Mouse (Mus musculus) kidney, postnatal 0 days (tissue): ENCODE results near the gene Mef2d. TPM values are rescaled to one million over a fixed set of nuclear protein-coding genes. Genes with fewer than 3 reads are reported as not detected.

Experiments used
- ATAC-seq: fragments of 200-750 bp; cut with Nextera tagmentation; replicated peaks from 2 replicates; pipeline ENCODE4 v1.8.0; 2017; ENCODE audit warnings: low read depth, moderate number of reproducible peaks, moderate TSS enrichment, moderate library complexity; ENCODE audit not compliant: low FRiP score
- DNase-seq: peaks from one replicate; pipeline ENCODE4 v3.0.0-alpha.2; 2016; ENCODE audit warnings: low spot score
- H3K27ac ChIP-seq: fragments of 300-500 bp; sonication (generic); 2 replicates; pipeline ENCODE4 v1.5.1; 2014; ENCODE audit warnings: mild to moderate bottlenecking
- H3K27me3 ChIP-seq: fragments of 300-500 bp; sonication (generic); 2 replicates; pipeline ENCODE4 v1.6.1; 2014; ENCODE audit warnings: low read length, mixed read lengths; ENCODE audit not compliant: insufficient read depth
- H3K36me3 ChIP-seq: fragments of 300-500 bp; sonication (generic); 2 replicates; pipeline ENCODE4 v1.6.1; 2014; ENCODE audit warnings: low read length, mixed read lengths; ENCODE audit not compliant: insufficient read depth
- H3K4me1 ChIP-seq: fragments of 300-500 bp; sonication (generic); replicated peaks from 2 replicates; pipeline ENCODE4 v1.6.1; 2014; ENCODE audit warnings: antibody characterized with exemption, low read length, mixed read lengths; ENCODE audit not compliant: insufficient read depth
- H3K4me2 ChIP-seq: fragments of 300-500 bp; sonication (generic); 2 replicates; pipeline ENCODE4 v1.6.1; 2014; ENCODE audit warnings: mild to moderate bottlenecking, low read length, moderate library complexity, mixed read lengths
- H3K4me3 ChIP-seq: fragments of 300-500 bp; sonication (generic); replicated peaks from 2 replicates; pipeline ENCODE4 v1.5.1; 2014; ENCODE audit warnings: low read depth, low read length
- H3K9ac ChIP-seq: fragments of 300-500 bp; sonication (generic); 2 replicates; pipeline ENCODE4 v1.6.1; 2014; ENCODE audit warnings: low read depth, low read length
- H3K9me3 ChIP-seq: fragments of 300-500 bp; sonication (generic); replicated peaks from 2 replicates; pipeline ENCODE4 v1.6.1; 2016; ENCODE audit warnings: low read length, inconsistent platforms, mixed read lengths
- CTCF ChIP-seq: IDR thresholded peaks from 2 replicates; pipeline ENCODE4 v1.5.1; 2016; ENCODE audit warnings: antibody characterized with exemption, low read depth, mild to moderate bottlenecking, moderate library complexity
- WGBS: fragments of 180-500 bp; shearing (Covaris S2); extraction: QIAGEN DNeasy Blood & Tissue Kit; methylation state at CpG from one replicate; pipeline ENCODE4 v1.1.7; 2014; 5-methylcytosine and 5-hydroxymethylcytosine counted together
- polyA plus RNA-seq: library from polyadenylated mRNA; unstranded; fragments of >200 nt; fragmentation: Nextera tagmentation; extraction: Ambion mirVana; gene quantifications from 2 replicates; pipeline ENCODE4 v1.2.1, GENCODE M21; 2015

Mef2d gene
- polyA plus RNA-seq, result 14.4 and 16.2 TPM in 2 replicates

DNA sequence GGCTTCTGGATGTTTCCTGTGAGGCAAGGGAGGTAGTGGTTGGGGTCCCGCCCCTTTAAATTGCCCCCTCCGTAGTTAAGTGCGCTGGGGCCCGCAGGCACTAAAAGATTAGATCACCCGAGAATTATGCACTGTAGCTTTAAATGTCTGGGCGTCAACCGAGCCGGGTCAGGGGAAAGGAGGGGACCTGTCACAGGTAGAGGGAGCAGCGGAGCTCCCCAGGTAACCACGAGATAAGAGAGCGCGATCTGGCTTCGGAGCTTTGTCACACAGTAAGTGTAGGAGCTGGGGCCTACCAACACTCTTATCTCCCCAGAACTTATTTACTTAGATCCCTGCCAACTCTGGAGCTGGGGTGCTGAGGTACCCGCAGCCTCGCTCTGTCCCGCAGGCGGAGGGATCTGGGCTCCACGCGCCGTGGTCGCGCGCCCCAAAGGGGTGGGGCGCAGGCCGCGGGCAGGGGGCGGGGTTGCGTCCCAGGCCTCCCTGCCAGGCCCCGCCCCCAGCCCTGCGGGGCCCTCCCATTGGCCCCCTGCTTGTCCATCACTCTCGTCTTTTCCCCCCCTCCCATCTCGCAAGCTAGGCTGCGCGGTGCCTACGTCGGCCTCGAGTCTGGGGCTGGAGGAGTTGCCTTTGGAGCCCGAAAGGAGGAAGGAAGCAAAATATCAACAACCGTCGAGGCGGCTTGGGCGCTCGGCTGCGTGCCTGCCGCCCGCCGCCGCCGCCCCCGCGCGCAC lies at the start of gene Mef2d:
Mef2d (plus strand) TSS at position 586 of the 737 bp plus-strand sequence.
- Histone ChIP-seq H3K4me1 (peaks cover 67% of the 10 kb centered on the region), H3K4me3 (peak within 1 kb of the TSS; percentile 65), H3K27ac (peak within 1 kb of the TSS; percentile 97), H3K27me3 (no peaks in the 10 kb centered on the region), H3K4me2 (peak within 1 kb of the TSS; percentile 94), H3K36me3 (no peaks in the 10 kb centered on the region), H3K9me3 (no peaks in the 10 kb centered on the region), H3K9ac (peak within 1 kb of the TSS; percentile 89)
- peak; percentile 98 for DNase-seq
- peak; percentile 52; the same call in 1 of the 2 replicates for TF ChIP-seq CTCF
- WGBS, result under 1% methylated on average over 51 of the region's 52 CpGs
- ATAC-seq, result peak; percentile 86

DNA sequence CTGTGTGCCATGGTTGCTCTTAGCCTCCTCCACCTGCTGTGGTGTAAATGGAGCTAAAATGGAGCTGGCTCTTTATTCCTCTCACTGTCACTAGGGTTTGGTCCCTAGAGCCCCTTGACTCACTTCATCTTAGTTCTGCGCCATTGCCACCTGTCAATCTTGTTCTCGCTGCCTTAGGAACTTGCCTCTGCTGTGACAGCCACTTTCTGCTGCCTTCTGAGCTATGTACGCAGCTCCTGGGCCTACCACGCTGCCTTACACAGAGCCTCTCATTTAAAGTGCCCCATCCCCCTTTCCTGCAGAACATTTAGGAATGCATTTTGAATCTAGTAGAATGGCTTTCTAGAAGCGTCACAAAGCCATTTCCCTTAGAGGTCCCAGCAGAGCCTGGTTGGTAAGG lies 48.0 kb upstream of the Mef2d start:
- Histone ChIP-seq H3K27ac (no peak overlapping the region), H3K36me3 (peaks cover 32% of the 10 kb centered on the region), H3K4me1 (no peaks in the 10 kb centered on the region), H3K9me3 (no peaks in the 10 kb centered on the region), H3K4me2 (no peak overlapping the region), H3K9ac (no peak overlapping the region), H3K27me3 (no peaks in the 10 kb centered on the region), H3K4me3 (no peak overlapping the region)
- TF ChIP-seq CTCF, result no peak
- no peak for DNase-seq
- WGBS, result 93% methylated on average over 5 of the region's 5 CpGs
- ATAC-seq, result no peak

DNA sequence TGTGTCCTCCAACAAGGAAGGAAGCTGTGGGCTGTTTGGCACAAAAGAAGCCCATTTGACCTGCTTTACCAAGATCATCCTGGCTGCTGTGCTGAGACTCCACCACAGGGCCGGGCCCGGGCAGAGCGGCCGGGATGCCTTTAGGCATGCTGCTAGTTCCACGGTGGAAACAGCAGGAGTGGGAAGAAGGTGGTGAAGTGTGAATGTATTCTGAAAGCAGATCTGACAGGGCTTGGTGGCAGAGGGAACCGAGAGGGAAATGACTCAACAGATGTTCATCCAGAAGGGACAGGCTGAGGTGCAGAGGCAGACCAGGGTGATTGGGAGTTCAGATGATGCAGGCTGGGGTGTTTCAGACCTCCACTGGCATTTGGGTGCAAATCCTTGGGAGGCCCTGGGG lies 44.5 kb upstream of the Mef2d start:
- Histone ChIP-seq H3K4me3 (no peak overlapping the region), H3K27me3 (no peaks in the 10 kb centered on the region), H3K27ac (no peak overlapping the region), H3K9me3 (no peaks in the 10 kb centered on the region), H3K9ac (no peak overlapping the region), H3K36me3 (0 out of 2 replicates have a peak, but pooled peaks cover 20% of the 10 kb centered on the region), H3K4me2 (no peak overlapping the region), H3K4me1 (no peaks in the 10 kb centered on the region)
- DNase-seq (no peak), ATAC-seq (no peak)
- no peak for TF ChIP-seq CTCF
- 84% methylated on average over 6 of the region's 6 CpGs for WGBS

DNA sequence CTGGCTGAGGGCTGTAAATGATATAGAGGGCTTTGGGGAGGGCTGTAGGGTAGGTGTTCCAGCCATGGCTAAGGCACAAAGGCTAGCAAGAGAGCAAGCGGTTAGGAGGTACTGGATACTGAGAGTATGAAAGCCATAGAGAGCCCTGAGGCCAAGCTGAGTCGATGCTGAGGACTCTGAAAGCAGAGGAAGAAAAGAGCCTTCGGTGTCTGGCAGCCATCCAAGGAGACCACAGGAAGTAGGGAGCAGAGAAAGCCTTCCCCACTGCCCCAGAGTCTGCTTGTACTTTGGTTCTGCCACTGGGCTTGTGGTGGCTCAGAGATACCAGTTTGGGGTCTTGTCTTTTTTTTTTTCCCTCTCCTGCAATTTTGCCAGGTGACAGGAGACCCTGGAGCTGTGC lies 41.9 kb upstream of the Mef2d start:
- Histone ChIP-seq H3K9ac (no peak overlapping the region), H3K36me3 (0 out of 2 replicates have a peak, but pooled peaks cover 15% of the 10 kb centered on the region), H3K4me1 (no peaks in the 10 kb centered on the region), H3K9me3 (no peaks in the 10 kb centered on the region), H3K27ac (no peak overlapping the region), H3K4me2 (no peak overlapping the region), H3K27me3 (no peaks in the 10 kb centered on the region), H3K4me3 (no peak overlapping the region)
- DNase-seq (peak; percentile 15), ATAC-seq (no peak)
- TF ChIP-seq CTCF, result no peak
- 62% methylated on average over 3 of the region's 3 CpGs for WGBS

DNA sequence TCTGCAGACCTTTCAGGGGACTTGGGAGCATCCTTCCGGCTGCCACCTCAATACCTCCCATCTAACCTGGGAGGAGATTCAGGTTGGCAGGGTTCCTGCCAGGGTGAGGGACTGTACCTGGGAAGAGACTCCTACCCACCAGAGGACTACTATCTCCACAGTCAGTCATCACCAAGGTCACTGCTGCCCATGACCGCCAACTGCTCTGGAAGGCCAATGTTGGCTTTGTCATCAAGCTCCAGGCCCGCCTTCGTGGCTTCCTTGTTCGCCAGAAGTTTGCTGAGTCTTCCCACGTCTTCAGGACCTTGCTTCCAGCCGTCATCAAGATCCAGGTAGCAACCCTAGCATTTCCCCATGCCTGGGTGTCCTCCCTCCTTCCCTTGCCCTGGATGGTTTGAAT lies 40.4 kb upstream of the Mef2d start:
- Histone ChIP-seq H3K4me3 (no peak overlapping the region), H3K9me3 (no peaks in the 10 kb centered on the region), H3K9ac (no peak overlapping the region), H3K27ac (peak overlapping the region; percentile 72; the same call in 1 of the 2 replicates), H3K4me2 (no peak overlapping the region), H3K36me3 (0 out of 2 replicates have a peak, but pooled peaks cover 14% of the 10 kb centered on the region), H3K27me3 (no peaks in the 10 kb centered on the region), H3K4me1 (no peaks in the 10 kb centered on the region)
- ATAC-seq (no peak), DNase-seq (no peak)
- TF ChIP-seq CTCF, result no peak
- WGBS, result 91% methylated on average over 7 of the region's 7 CpGs

DNA sequence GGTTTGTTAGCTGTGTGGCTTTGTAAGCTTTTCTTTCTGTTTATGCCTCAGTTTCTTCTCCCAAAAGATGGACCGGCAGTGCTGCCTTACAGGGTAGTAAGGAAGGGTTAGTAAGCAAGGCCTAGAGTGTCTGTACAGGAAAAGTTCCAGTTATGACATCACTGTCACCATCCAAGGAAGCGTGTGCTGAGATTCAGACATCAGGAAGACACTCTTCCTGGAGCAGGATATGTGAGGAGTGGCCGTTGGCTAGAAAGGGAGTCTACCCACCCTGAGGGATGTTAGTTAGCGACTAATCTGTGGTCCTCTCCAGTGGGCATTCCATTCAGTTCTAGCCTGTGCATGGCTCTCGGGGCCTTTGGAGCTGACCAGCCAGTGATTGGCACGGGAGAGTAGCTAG lies 40.0 kb upstream of the Mef2d start:
- Histone ChIP-seq H3K27ac (peak overlapping the region; percentile 72; the same call in 1 of the 2 replicates), H3K4me3 (no peak overlapping the region), H3K36me3 (0 out of 2 replicates have a peak, but pooled peaks cover 9% of the 10 kb centered on the region), H3K9ac (no peak overlapping the region), H3K4me1 (no peaks in the 10 kb centered on the region), H3K4me2 (no peak overlapping the region), H3K9me3 (no peaks in the 10 kb centered on the region), H3K27me3 (no peaks in the 10 kb centered on the region)
- ATAC-seq (no peak), DNase-seq (peak; percentile 39)
- 76% methylated on average over 6 of the region's 6 CpGs for WGBS
- TF ChIP-seq CTCF, result no peak
